Comparison of ENCODE assay signal across 8 mouse cellular contexts in the genomic region with DNA sequence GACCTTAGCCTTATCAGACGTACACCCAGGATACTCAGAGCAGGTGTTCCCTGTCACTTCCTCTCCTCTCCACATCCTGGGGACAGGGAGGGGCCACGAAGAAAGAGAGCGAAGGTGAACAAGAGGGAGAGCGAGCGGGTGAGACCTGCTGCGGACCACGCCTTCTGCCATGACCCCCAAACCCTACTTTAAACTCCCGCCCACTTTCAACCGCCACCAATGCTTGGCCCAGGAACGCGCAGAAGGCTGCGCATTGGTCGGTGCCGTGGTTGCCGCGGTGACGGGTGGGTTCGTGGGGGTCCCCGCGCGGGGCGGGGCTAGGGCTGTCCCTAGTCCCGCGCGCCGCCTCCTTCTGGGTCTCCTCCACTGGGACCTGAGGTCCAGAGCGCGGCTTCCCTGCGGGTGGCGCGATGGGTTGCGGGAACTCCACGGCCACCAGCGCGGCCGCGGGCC. TPM values are rescaled to one million over a fixed set of nuclear protein-coding genes. Genes with fewer than 3 reads are reported as not detected.
DNase-seq lines count a peak whose midpoint lies in the region; ATAC-seq and TF ChIP-seq lines count a peak whose summit lies in the region.

Gene 1500009L16Rik (plus strand): TSS at position 287 of the 453 bp plus-strand sequence.

- WGBS in forebrain, embryonic 11.5 days = under 1% methylated on average over 37 of the region's 37 CpGs
- WGBS in large intestine, adult 2 months = under 1% methylated on average over 37 of the region's 37 CpGs
- WGBS in liver, embryonic 16.5 days (ENCODE audit: insufficient replicate concordance) = 0% methylated on average over 37 of the region's 37 CpGs
- WGBS in neural tube, embryonic 13.5 days = under 1% methylated on average over 34 of the region's 37 CpGs

- peak; percentile 78 for DNase-seq in ES-E14 (ENCODE audit: low read depth, low spot score)
- peak; percentile 67 for DNase-seq in brain, embryonic 18.5 days (ENCODE audit: low read depth, low spot score)
- DNase-seq in forebrain, embryonic 11.5 days (ENCODE audit: low spot score) = peak; percentile 94
- DNase-seq in heart, postnatal 14 days = peak; percentile 73 to 75
- peak; percentile 43 for DNase-seq in large intestine, adult 2 months (ENCODE audit: low read depth, low spot score)
- peak; percentile 87 for DNase-seq in thymus, postnatal 0 days (ENCODE audit: low spot score)

- no peaks in the 10 kb centered on the region; the same call in 1 of the 2 replicates for H3K36me3 ChIP-seq in ES-E14 (ENCODE audit: control insufficient read depth, insufficient read depth, low read length, poor library complexity, severe bottlenecking)
- no peaks in the 10 kb centered on the region for H3K36me3 ChIP-seq in forebrain, embryonic 11.5 days (ENCODE audit: control insufficient read depth, insufficient read depth, low read length)
- no peaks in the 10 kb centered on the region for H3K36me3 ChIP-seq in liver, embryonic 16.5 days (ENCODE audit: control insufficient read depth, insufficient read depth)
- no peaks in the 10 kb centered on the region for H3K36me3 ChIP-seq in neural tube, embryonic 13.5 days

- H3K9me3 ChIP-seq in ES-E14 (ENCODE audit: control insufficient read depth, insufficient read depth, low read depth, low read length) = no peaks in the 10 kb centered on the region
- H3K9me3 ChIP-seq in forebrain, embryonic 11.5 days (ENCODE audit: control insufficient read depth, low read length) = peaks cover 3% of the 10 kb centered on the region
- H3K9me3 ChIP-seq in liver, embryonic 16.5 days (replicated peaks; ENCODE audit: control insufficient read depth, low read length) = no peaks in the 10 kb centered on the region; the same call in 1 of the 2 replicates
- H3K9me3 ChIP-seq in neural tube, embryonic 13.5 days = no peaks in the 10 kb centered on the region

- H3K4me3 ChIP-seq in ES-E14 (ENCODE audit: insufficient read depth in 1 of 2, low read depth in 1 of 2, low read length in 2 of 2, poor library complexity in 1 of 2, severe bottlenecking in 1 of 2) = peak within 1 kb of the TSS; percentile 75 to 87
- peak within 1 kb of the TSS; percentile 67 for H3K4me3 ChIP-seq in forebrain, embryonic 11.5 days (ENCODE audit: low read depth, low read length)
- H3K4me3 ChIP-seq in liver, embryonic 16.5 days (ENCODE audit: low read depth, low read length) = peak within 1 kb of the TSS; percentile 58
- H3K4me3 ChIP-seq in neural tube, embryonic 13.5 days = peak within 1 kb of the TSS; percentile 73

- H3K27me3 ChIP-seq in forebrain, embryonic 11.5 days (ENCODE audit: control insufficient read depth, insufficient read depth, low read length) = no peaks in the 10 kb centered on the region
- peaks cover 13% of the 10 kb centered on the region for H3K27me3 ChIP-seq in liver, embryonic 16.5 days (ENCODE audit: control insufficient read depth, insufficient read depth, low read depth, low read length)
- 0 out of 2 replicates have a peak, but pooled peaks cover 6% of the 10 kb centered on the region for H3K27me3 ChIP-seq in neural tube, embryonic 13.5 days

- peaks cover 4 to 7% of the 10 kb centered on the region in 2 experiments; a peak in 1 of 4 replicates for H3K4me1 ChIP-seq in ES-E14 (ENCODE audit: control insufficient read depth in 2 of 2, insufficient read depth in 2 of 2, low read length in 2 of 2, poor library complexity in 1 of 2)
- H3K4me1 ChIP-seq in forebrain, embryonic 11.5 days (replicated peaks; ENCODE audit: control insufficient read depth, insufficient read depth, low read length) = peaks cover 8% of the 10 kb centered on the region; the same call in 1 of the 2 replicates
- H3K4me1 ChIP-seq in liver, embryonic 16.5 days (ENCODE audit: control insufficient read depth, low read depth, low read length) = peaks cover 3% of the 10 kb centered on the region; the same call in 1 of the 2 replicates
- peaks cover 13% of the 10 kb centered on the region for H3K4me1 ChIP-seq in neural tube, embryonic 13.5 days (replicated peaks)

- peak; percentile 100 for ATAC-seq in forebrain, embryonic 11.5 days (replicated peaks; ENCODE audit: low FRiP score)
- peak; percentile 54 for ATAC-seq in liver, embryonic 16.5 days (ENCODE audit: low read depth)
- ATAC-seq in neural tube, embryonic 13.5 days (ENCODE audit: low read depth) = peak; percentile 100

- H3K9ac ChIP-seq in ES-E14 (ENCODE audit: insufficient read depth, low read depth, low read length, poor library complexity, severe bottlenecking) = peak within 1 kb of the TSS; percentile 62
- H3K9ac ChIP-seq in forebrain, embryonic 11.5 days (ENCODE audit: low read length) = peak within 1 kb of the TSS; percentile 71
- peak within 1 kb of the TSS; percentile 20; the same call in 1 of the 2 replicates for H3K9ac ChIP-seq in liver, embryonic 16.5 days (ENCODE audit: low read depth, low read length)
- peak within 1 kb of the TSS; percentile 86 for H3K9ac ChIP-seq in neural tube, embryonic 13.5 days

- intact Hi-C loops in heart, postnatal 14 days (cut with DNase I) = no loop called here

- in situ Hi-C loops in ES-E14 (cut with MboI; ENCODE audit: low sequenced_read_pairs in 2 of 2, unreplicated experiment in 2 of 2) = no loop called here

- H3K4me2 ChIP-seq in forebrain, embryonic 11.5 days (ENCODE audit: low read depth, low read length, severe bottlenecking) = peak within 1 kb of the TSS; percentile 83
- peak within 1 kb of the TSS; percentile 68 for H3K4me2 ChIP-seq in liver, embryonic 16.5 days (ENCODE audit: low read depth, low read length)
- H3K4me2 ChIP-seq in neural tube, embryonic 13.5 days = peak within 1 kb of the TSS; percentile 79

- no peak within 1 kb of the TSS for H3K27ac ChIP-seq in ES-E14 (ENCODE audit: insufficient read depth, low read depth, low read length, poor library complexity, severe bottlenecking)
- H3K27ac ChIP-seq in forebrain, embryonic 11.5 days (ENCODE audit: low read depth, low read length) = no peak within 1 kb of the TSS
- H3K27ac ChIP-seq in liver, embryonic 16.5 days (ENCODE audit: low read length) = no peak within 1 kb of the TSS
- no peak within 1 kb of the TSS for H3K27ac ChIP-seq in neural tube, embryonic 13.5 days (replicated peaks)

TF ChIP-seq in ES-E14, 5 proteins besides CTCF, POLR2A, EP300 and RAD21:
- no peak for TF ChIP-seq ZNF384 (IDR thresholded peaks at IDR 0.05; ENCODE audit: low read depth, low read length)

RNA-seq across cellular contexts. Expression of gene 1500009L16Rik, which starts in this region (rescaled TPM):
- 35.3 and 55.6 TPM in 2 replicates for total RNA-seq in ES-E14 (2012; rRNA removed)
- 43.2 and 44.0 TPM in 2 replicates for polyA plus RNA-seq in forebrain, embryonic 11.5 days (2014; fragmentation: Nextera tagmentation; extraction: Ambion mirVana)
- total RNA-seq in heart, postnatal 14 days (2021) = 1 to 10 TPM; 4.5 to 6.9 TPM
- polyA plus RNA-seq in large intestine, adult 2 months (2012; rRNA removed) = 3.5 and 4.5 TPM in 2 replicates
- polyA plus RNA-seq in liver, embryonic 16.5 days (2015; fragmentation: Nextera tagmentation; extraction: Ambion mirVana) = 1.0 TPM in 2 replicates
- polyA plus RNA-seq in neural tube, embryonic 13.5 days (2015; fragmentation: Nextera tagmentation; extraction: Ambion mirVana) = 58.5 and 68.7 TPM in 2 replicates
- 72.5 and 75.0 TPM in 2 replicates for polyA plus RNA-seq in thymus, postnatal 0 days (2015; fragmentation: Nextera tagmentation; extraction: Ambion mirVana)

Comparison
In these comparisons a context has a peak if more than half of its experiments do, and no peak if none do; other contexts are left out.
1. DNase-seq: peak in every context shown above with its lines; median percentile 94 in forebrain, embryonic 11.5 days; 87 in thymus, postnatal 0 days; 78 in ES-E14; 74 in heart, postnatal 14 days; 67 in brain, embryonic 18.5 days; 43 in large intestine, adult 2 months.
2. H3K9ac ChIP-seq: peak in every context shown above with its lines; median percentile 86 in neural tube, embryonic 13.5 days; 71 in forebrain, embryonic 11.5 days; 62 in ES-E14; 20 in liver, embryonic 16.5 days.